Mouse (Mus musculus): Measurements from ENCODE around the gene Kantr. TPM values are rescaled to one million over a fixed set of nuclear protein-coding genes. Genes with fewer than 3 reads are reported as not detected.
"Not testable (repeated sequence)": the region's sequence is repeated elsewhere in the genome, so short reads cannot be mapped to it uniquely, and the experiment has no call there.

Kantr gene
- polyA plus RNA-seq, 1 experiment = 8.3 TPM

- WGBS = 41% methylated on average over 2 of the region's 2 CpGs
- H3K4me3 ChIP-seq (replicated peaks; ENCODE audit: control insufficient read depth, low read depth, low read length) = no peak overlapping the region
- peak; percentile 52; the same call in 1 of the 2 replicates for TF ChIP-seq CTCF (IDR thresholded peaks at IDR 0.05; ENCODE audit: control insufficient read depth, insufficient read depth, low read length)
- TF ChIP-seq POLR2A (IDR thresholded peaks at IDR 0.05; ENCODE audit: borderline replicate concordance, control insufficient read depth, low read depth, low read length) = no peak
- no peak overlapping the region for H3K27ac ChIP-seq (ENCODE audit: control insufficient read depth, insufficient read depth, low read depth, low read length, poor library complexity)
- no peaks in the 10 kb centered on the region for H3K4me1 ChIP-seq (ENCODE audit: control insufficient read depth, insufficient read depth, low read length)
These were observed 19.4 kb downstream of the Kantr start for GRCm38 (mm10) chrX:152307942-152308341.

- TF ChIP-seq CTCF (IDR thresholded peaks at IDR 0.05; ENCODE audit: control insufficient read depth, insufficient read depth, low read length) = no peak
- Histone ChIP-seq H3K27ac (ENCODE audit: control insufficient read depth, insufficient read depth, low read depth, low read length, poor library complexity) (no peak overlapping the region), H3K4me3 (replicated peaks; ENCODE audit: control insufficient read depth, low read depth, low read length) (no peak overlapping the region), H3K4me1 (ENCODE audit: control insufficient read depth, insufficient read depth, low read length) (no peaks in the 10 kb centered on the region)
These were observed 19.9 kb downstream of the Kantr start for GRCm38 (mm10) chrX:152307371-152307770.

GRCm38 (mm10) chrX:152306224-152306623 is 21.1 kb downstream of the Kantr start:
- 68% methylated on average over 2 of the region's 2 CpGs for WGBS
- no peak overlapping the region for H3K4me3 ChIP-seq (replicated peaks; ENCODE audit: control insufficient read depth, low read depth, low read length)
- H3K4me1 ChIP-seq (ENCODE audit: control insufficient read depth, insufficient read depth, low read length) = no peaks in the 10 kb centered on the region
- TF ChIP-seq CTCF (IDR thresholded peaks at IDR 0.05; ENCODE audit: control insufficient read depth, insufficient read depth, low read length) (no peak), POLR2A (IDR thresholded peaks at IDR 0.05; ENCODE audit: borderline replicate concordance, control insufficient read depth, low read depth, low read length) (no peak)
- H3K27ac ChIP-seq (ENCODE audit: control insufficient read depth, insufficient read depth, low read depth, low read length, poor library complexity) = no peak overlapping the region

- H3K4me1 ChIP-seq (ENCODE audit: control insufficient read depth, insufficient read depth, low read length); H3K27ac ChIP-seq (ENCODE audit: control insufficient read depth, insufficient read depth, low read depth, low read length, poor library complexity); H3K4me3 ChIP-seq (replicated peaks; ENCODE audit: control insufficient read depth, low read depth, low read length): not testable (repeated sequence)
- 71% methylated on average over 1 of the region's 1 CpGs for WGBS
These were observed 40.3 kb downstream of the Kantr start for GRCm38 (mm10) chrX:152287026-152287425.

GRCm38 (mm10) chrX:152284746-152285145 is 42.5 kb downstream of the Kantr start:
- H3K27ac ChIP-seq (ENCODE audit: control insufficient read depth, insufficient read depth, low read depth, low read length, poor library complexity) = no peak overlapping the region
- TF ChIP-seq CTCF (IDR thresholded peaks at IDR 0.05; ENCODE audit: control insufficient read depth, insufficient read depth, low read length) (no peak), POLR2A (IDR thresholded peaks at IDR 0.05; ENCODE audit: borderline replicate concordance, control insufficient read depth, low read depth, low read length) (no peak)

GRCm38 (mm10) chrX:152279384-152279783 is 47.9 kb downstream of the Kantr start:
- H3K4me3 ChIP-seq (replicated peaks; ENCODE audit: control insufficient read depth, low read depth, low read length) = no peak overlapping the region
- TF ChIP-seq CTCF (IDR thresholded peaks at IDR 0.05; ENCODE audit: control insufficient read depth, insufficient read depth, low read length) (no peak), POLR2A (IDR thresholded peaks at IDR 0.05; ENCODE audit: borderline replicate concordance, control insufficient read depth, low read depth, low read length) (no peak)
- WGBS = 88% methylated on average over 6 of the region's 6 CpGs
- H3K4me1 ChIP-seq (ENCODE audit: control insufficient read depth, insufficient read depth, low read length) = no peaks in the 10 kb centered on the region
- no peak overlapping the region for H3K27ac ChIP-seq (ENCODE audit: control insufficient read depth, insufficient read depth, low read depth, low read length, poor library complexity)

More at GRCm38 (mm10) chrX:152284746-152285145, 42.5 kb downstream of the Kantr start:
- WGBS = 36% methylated on average over 3 of the region's 3 CpGs
- H3K4me1 ChIP-seq (ENCODE audit: control insufficient read depth, insufficient read depth, low read length) = no peaks in the 10 kb centered on the region
- no peak overlapping the region for H3K4me3 ChIP-seq (replicated peaks; ENCODE audit: control insufficient read depth, low read depth, low read length)

GRCm38 (mm10) chrX:152271189-152271588 is 56.1 kb downstream of the Kantr start:
- Histone ChIP-seq H3K4me3 (replicated peaks; ENCODE audit: control insufficient read depth, low read depth, low read length) (no peak overlapping the region), H3K27ac (ENCODE audit: control insufficient read depth, insufficient read depth, low read depth, low read length, poor library complexity) (no peak overlapping the region), H3K4me1 (ENCODE audit: control insufficient read depth, insufficient read depth, low read length) (no peaks in the 10 kb centered on the region)
- TF ChIP-seq CTCF (IDR thresholded peaks at IDR 0.05; ENCODE audit: control insufficient read depth, insufficient read depth, low read length) = no peak
- no peak for TF ChIP-seq POLR2A (IDR thresholded peaks at IDR 0.05; ENCODE audit: borderline replicate concordance, control insufficient read depth, low read depth, low read length)
- WGBS = 95% methylated on average over 10 of the region's 11 CpGs

Other genes with a start within 250 kb of the Kantr start
- 3.6 and 4.4 TPM in 2 replicates for gene Iqsec2, start 183.2 kb downstream of the Kantr start, polyA plus RNA-seq (2011; ENCODE audit: insufficient read depth, insufficient read length, low replicate concordance, missing spikeins)
- 24.7 and 37.5 TPM in 2 replicates for gene Kdm5c, start 94.5 kb downstream of the Kantr start, polyA plus RNA-seq (2011; ENCODE audit: insufficient read depth, insufficient read length, low replicate concordance, missing spikeins)
- 14.2 and 42.5 TPM in 2 replicates for gene Tspyl2, start 14.9 kb upstream of the Kantr start, polyA plus RNA-seq (2011; ENCODE audit: insufficient read depth, insufficient read length, low replicate concordance, missing spikeins)
- gene Gpr173, start 41.2 kb upstream of the Kantr start, polyA plus RNA-seq (2011; ENCODE audit: insufficient read depth, insufficient read length, low replicate concordance, missing spikeins) = 0.72 TPM in 1 of 2 replicates, not detected in the other
- not detected in 2 replicates for gene Cldn34a, start 235.8 kb upstream of the Kantr start, polyA plus RNA-seq (2011; ENCODE audit: insufficient read depth, insufficient read length, low replicate concordance, missing spikeins)

Measured in bone marrow, adult 2 months (tissue).